Mouse (Mus musculus) CD4-positive naive resting alpha-beta T cell, adult 76 days (primary cell): Measurements from ENCODE around the gene Oxsr1. TPM values are rescaled to one million over a fixed set of nuclear protein-coding genes. Genes with fewer than 3 reads are reported as not detected.

Source experiments
- total RNA-seq: library from RNA; stranded (reverse); gene quantifications from one replicate; pipeline ENCODE4 v1.2.4, GENCODE M21; 2023

The Oxsr1 gene
- total RNA-seq, result 41.7 TPM

DNA sequence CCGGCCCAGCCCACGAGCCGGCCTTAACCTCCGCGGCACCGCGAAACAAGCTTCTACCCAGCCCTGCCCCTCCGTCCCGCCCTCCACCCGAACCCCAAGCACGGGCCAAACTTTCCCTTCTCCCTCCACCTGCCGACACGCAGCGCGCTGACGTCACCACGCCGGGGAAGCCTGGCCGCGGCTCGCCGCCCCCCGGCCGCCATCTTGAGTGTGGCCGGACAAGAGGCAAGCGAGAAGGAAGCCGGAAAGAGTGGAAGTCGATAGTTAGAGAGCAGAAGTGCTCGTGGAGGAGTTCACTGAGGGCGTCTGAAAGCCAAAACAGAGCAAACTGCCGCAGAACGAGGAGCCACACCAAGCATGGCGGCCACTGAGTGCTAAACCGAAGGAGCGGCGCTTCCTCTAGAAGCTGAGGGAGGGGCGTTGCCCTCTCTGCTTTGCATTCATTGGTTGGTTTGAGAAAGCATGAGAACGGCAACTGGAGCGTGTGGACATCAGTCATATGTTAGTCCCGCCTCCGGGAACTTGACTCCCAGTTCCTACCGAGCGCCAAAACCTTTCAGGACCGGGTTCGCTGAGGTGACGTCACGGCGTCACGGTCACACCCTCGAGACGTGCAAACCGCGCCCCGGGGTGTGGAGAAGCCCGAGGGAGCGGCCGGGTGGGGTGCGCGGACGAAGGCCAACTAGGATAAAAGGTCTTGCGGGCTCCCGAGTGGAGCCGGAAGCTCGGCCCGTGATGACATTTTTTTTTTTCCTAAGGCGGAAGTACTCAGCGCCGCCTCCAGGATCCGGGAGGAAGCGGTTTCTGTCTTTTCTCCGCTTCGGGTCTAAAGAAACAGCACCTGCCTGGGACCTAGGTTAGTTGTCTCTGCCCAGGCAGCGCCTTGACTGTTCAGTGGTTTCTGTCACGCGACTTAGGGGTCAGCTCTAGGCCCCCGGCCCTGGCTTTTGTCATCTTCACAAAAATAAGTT lies at the start of gene Oxsr1:
Oxsr1 (minus strand) TSS at position 139 of the 971 bp plus-strand sequence.

DNA sequence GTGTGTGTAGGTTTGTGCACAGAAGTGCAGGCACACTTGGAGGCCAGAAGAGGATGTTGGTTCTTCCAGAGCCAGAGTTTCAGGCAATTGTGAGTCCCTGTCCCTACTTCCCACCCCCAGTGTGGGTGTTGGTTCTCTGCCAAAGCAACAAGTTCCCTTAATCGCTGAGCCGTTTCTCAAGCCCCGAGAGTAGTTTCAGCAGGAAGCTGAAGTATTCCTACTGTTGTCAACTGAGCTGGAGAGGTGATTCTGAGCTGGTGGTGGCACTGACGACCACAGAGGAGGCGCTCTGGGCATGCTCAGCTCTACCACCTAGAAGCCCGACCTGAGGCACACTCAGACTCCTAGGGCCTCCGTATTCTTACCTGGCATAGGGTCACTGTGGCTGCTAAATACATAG lies 43.1 kb upstream of the Oxsr1 start, which contains the start of gene Slc22a14:
Slc22a14 (minus strand) TSS at position 270 of the 400 bp plus-strand sequence.

DNA sequence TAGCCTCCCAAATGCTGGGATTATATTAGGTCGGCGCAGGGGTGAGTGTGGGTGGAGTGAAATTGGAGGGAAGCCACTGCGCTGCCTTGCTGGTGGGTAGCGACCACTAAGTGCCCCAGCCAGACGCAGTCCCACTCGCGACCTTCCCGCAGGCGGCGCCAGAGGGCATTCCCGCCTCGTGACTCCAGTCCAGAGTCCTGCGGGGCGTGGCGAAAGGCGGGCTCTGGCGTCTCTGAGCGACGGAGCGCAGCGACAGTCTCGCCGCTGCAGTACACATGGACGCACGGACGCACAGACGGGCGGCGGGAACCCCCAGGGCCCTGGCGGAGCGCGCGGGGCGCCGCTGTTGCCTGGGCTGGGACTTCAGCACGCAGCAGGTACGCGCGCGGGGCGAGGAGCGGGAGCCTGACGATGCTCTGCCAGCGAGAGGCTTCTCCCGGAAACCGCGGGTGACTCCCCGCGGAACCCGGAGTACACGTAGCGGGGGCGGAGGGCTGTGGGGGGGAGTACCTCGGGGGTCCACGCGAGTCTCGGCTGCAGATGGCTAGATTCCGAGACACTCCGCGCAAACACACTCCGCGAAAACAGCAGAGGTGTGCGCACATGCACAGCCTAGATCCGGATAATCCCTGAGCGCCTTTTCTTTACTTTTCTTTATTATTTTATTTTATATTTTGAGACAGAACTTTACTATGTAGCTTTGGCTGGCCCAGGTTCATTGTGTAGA lies 35.3 kb upstream of the Oxsr1 start, which contains the start of gene Xylb:
Xylb (plus strand) TSS at position 51 of the 727 bp plus-strand sequence.

DNA sequence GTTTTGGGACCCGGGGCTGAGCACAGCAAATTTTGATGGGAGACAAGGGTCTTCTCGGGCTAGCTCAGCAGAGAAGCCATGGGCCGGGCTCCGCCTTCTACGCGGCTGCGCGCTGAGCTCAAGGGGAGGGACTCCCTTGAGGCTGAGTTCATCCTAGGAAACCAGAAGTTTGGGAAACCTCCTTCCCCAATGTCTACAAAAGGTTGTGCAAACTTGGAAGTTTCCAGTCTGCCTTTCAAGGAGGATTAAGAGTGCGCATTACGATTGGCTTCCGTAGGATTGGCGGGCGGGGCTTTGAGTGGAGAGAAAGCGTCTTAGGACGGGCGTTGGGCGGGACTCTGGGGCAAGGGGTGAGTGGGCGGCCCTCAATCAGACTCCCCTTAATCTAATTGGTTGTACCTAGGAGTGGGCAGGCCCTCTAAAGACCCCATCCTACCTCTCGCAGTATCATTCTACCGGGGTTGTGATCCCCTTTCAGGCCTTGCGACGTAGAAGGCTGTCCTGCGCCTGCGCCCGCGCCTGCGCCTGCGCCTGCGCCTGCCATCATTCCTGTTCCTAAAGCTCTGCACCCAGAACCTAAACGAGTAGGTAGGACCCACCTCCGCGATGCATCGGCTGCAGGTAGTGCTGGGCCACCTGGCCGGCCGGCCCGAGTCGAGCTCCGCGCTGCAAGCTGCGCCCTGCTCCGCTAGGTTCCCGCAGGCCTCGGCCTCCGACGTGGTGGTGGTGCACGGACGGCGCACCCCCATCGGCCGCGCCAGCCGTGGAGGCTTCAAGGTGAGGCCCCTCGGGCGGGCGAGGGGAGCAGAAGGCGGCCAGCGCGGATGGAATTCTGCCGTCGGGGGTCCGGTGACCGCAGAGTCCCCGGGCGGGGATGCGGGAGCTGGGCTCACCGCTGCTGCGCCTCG lies 18.9 kb upstream of the Oxsr1 start, which contains the start of gene Myd88:
Myd88 (minus strand) TSS at position 503 of the 908 bp plus-strand sequence.

DNA sequence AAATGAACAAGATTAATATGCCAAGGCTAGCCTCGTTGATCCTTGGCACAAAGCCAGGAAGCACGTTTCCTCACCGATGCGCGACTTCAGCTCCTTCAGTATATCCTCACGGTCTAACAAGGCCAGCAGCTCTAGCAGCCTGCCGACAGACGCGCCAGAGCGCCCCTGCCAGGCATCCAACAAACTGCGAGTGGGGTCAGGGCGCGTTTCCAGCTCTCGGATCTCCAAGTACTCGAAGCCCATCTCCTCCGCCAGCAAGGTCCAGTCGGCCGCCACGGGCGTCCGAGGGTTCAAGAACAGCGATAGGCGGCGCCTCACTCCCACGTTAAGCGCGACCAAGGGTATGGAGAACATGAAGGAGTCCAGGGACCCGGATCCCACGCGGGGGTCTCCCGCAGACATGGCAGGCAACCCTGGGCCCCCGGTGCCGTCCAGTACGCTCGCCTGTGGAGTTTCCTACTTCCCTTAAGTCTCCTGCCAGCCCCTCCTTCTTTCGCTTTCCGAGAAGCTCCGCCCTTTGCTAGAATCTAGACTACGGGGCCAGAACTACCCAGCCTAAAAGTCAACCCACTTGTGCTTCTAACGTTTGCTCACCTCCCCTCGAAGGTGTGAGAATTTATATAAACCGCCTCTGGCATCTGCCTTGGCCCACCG lies 17.5 kb upstream of the Oxsr1 start, which contains the start of gene Acaa1a:
Acaa1a (plus strand) TSS at position 119 of the 654 bp plus-strand sequence.

DNA sequence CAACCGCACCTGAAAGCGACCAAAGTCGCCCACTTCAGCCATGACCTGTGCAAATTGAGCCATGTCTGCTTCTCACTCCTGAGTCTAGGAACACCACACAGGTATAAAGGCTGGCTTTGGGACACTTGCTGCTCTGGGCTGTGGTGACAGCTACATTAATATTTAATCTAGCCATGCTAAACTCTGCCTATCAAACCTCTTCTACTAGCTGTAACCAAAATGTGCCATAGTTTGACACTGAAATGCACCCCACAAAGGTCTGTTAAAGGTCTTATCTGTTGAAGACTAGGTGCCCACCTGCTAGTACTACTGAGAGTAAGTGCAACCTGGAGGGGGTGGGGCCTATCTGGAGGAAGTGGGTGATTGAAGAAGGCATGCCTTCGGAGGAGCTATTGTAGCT lies 113.2 kb downstream of the Oxsr1 start, which contains the start of gene Slc22a13:
Slc22a13 (minus strand) TSS at position 101 of the 400 bp plus-strand sequence.

Other genes starting within 250 kb of the Oxsr1 start
- gene Plcd1, start 228.9 kb downstream of the Oxsr1 start, total RNA-seq, result not detected
- gene Dlec1, start 219.9 kb downstream of the Oxsr1 start, total RNA-seq, result not detected
- 0.64 TPM for gene Acaa1b, start 165.3 kb downstream of the Oxsr1 start, total RNA-seq
- not detected for gene Gm47289, start 163.3 kb downstream of the Oxsr1 start, total RNA-seq
- not detected for gene Slc22a13, start 113.3 kb downstream of the Oxsr1 start, total RNA-seq
- gene Acaa1a, start 17.2 kb upstream of the Oxsr1 start, total RNA-seq, result 42.9 TPM
- gene Myd88, start 19.0 kb upstream of the Oxsr1 start, total RNA-seq, result 37.7 TPM
- gene Xylb, start 35.0 kb upstream of the Oxsr1 start, total RNA-seq, result 0.38 TPM
- gene Slc22a14, start 43.1 kb upstream of the Oxsr1 start, total RNA-seq, result not detected
- 0.47 TPM for gene Acvr2b, start 79.7 kb upstream of the Oxsr1 start, total RNA-seq
- gene Exog, start 122.5 kb upstream of the Oxsr1 start, total RNA-seq, result 6.9 TPM